Mouse (Mus musculus) hindbrain, embryonic 15.5 days (tissue): ENCODE measurements around the gene P2rx1. TPM values are rescaled to one million over a fixed set of nuclear protein-coding genes. Genes with fewer than 3 reads are reported as not detected.
A peak's percentile ranks its signal among the peaks of the same experiment; 100 is the strongest.

ENCODE experiments used
- ATAC-seq: fragments of 200-750 bp; cut with Nextera tagmentation; 2 replicates; pipeline ENCODE4 v1.8.0; 2017; ENCODE audit warnings: low read depth, moderate number of reproducible peaks, moderate TSS enrichment; ENCODE audit not compliant: low FRiP score
- H3K27ac ChIP-seq: fragments of 300-500 bp; sonication (generic); replicated peaks from 2 replicates; pipeline ENCODE4 v1.5.1; 2015; ENCODE audit warnings: mild to moderate bottlenecking, inconsistent platforms
- H3K27me3 ChIP-seq: fragments of 300-500 bp; sonication (generic); 2 replicates; pipeline ENCODE4 v1.6.1; 2015; ENCODE audit warnings: control low read depth, inconsistent platforms
- H3K36me3 ChIP-seq: fragments of 300-500 bp; sonication (generic); 2 replicates; pipeline ENCODE4 v1.6.1; 2015; ENCODE audit warnings: control low read depth, inconsistent platforms
- H3K4me1 ChIP-seq: fragments of 300-500 bp; sonication (generic); replicated peaks from 2 replicates; pipeline ENCODE4 v1.6.1; 2015; ENCODE audit warnings: control low read depth, inconsistent platforms
- H3K4me2 ChIP-seq: fragments of 300-500 bp; sonication (generic); 2 replicates; pipeline ENCODE4 v1.6.1; 2015; ENCODE audit warnings: moderate library complexity, mild to moderate bottlenecking, inconsistent platforms
- H3K4me3 ChIP-seq: fragments of 300-500 bp; sonication (generic); 2 replicates; pipeline ENCODE4 v1.5.1; 2015; ENCODE audit warnings: mild to moderate bottlenecking, inconsistent platforms
- H3K9ac ChIP-seq: fragments of 300-500 bp; sonication (generic); 2 replicates; pipeline ENCODE4 v1.6.1; 2015; ENCODE audit warnings: inconsistent platforms
- H3K9me3 ChIP-seq: fragments of 300-500 bp; sonication (generic); 2 replicates; pipeline ENCODE4 v1.6.1; 2016; ENCODE audit warnings: control low read depth, inconsistent platforms
- WGBS: fragments of 180-500 bp; shearing (Covaris S2); methylation state at CpG from one replicate; pipeline ENCODE4 v1.1.7; 2015; 5-methylcytosine and 5-hydroxymethylcytosine counted together
- polyA plus RNA-seq: library from polyadenylated mRNA; unstranded; fragments of >200 nt; fragmentation: Nextera tagmentation; extraction: Ambion mirVana; gene quantifications from 2 replicates; pipeline ENCODE4 v1.2.1, GENCODE M21; 2015

The P2rx1 gene
- polyA plus RNA-seq, 1 experiment from 2014 or later, result 0.39 TPM

- peak overlapping the region; percentile 48; the same call in 1 of the 2 replicates for H3K27ac ChIP-seq
- no peaks in the 10 kb centered on the region for H3K36me3 ChIP-seq
- H3K9ac ChIP-seq, result no peak overlapping the region
- no peak overlapping the region for H3K4me2 ChIP-seq
- no peaks in the 10 kb centered on the region for H3K9me3 ChIP-seq
- peaks cover 29% of the 10 kb centered on the region for H3K4me1 ChIP-seq
- no peak for ATAC-seq
- 61% methylated on average over 4 of the region's 4 CpGs for WGBS
- no peak overlapping the region for H3K4me3 ChIP-seq
- 0 out of 2 replicates have a peak, but pooled peaks cover 7% of the 10 kb centered on the region for H3K27me3 ChIP-seq
Measured at GRCm38 (mm10) chr11:73014831-73015344, 16.0 kb downstream of the P2rx1 start.

- Histone ChIP-seq H3K4me1 (peaks cover 34% of the 10 kb centered on the region), H3K9me3 (no peaks in the 10 kb centered on the region), H3K27ac (peak overlapping the region; percentile 48), H3K4me3 (no peak overlapping the region), H3K9ac (no peak overlapping the region), H3K27me3 (peaks cover 10% of the 10 kb centered on the region; the same call in 1 of the 2 replicates), H3K36me3 (no peaks in the 10 kb centered on the region), H3K4me2 (no peak overlapping the region)
- ATAC-seq, result no peak
- WGBS, result 62% methylated on average over 5 of the region's 5 CpGs
Measured at GRCm38 (mm10) chr11:73015391-73016102, 16.6 kb downstream of the P2rx1 start.

GRCm38 (mm10) chr11:73016103-73016420 is 17.2 kb downstream of the P2rx1 start:
- Histone ChIP-seq H3K4me3 (no peak overlapping the region), H3K9ac (no peak overlapping the region), H3K27ac (peak overlapping the region; percentile 17; the same call in 1 of the 2 replicates), H3K27me3 (peaks cover 10% of the 10 kb centered on the region; the same call in 1 of the 2 replicates), H3K9me3 (no peaks in the 10 kb centered on the region), H3K4me2 (no peak overlapping the region), H3K36me3 (no peaks in the 10 kb centered on the region), H3K4me1 (peaks cover 34% of the 10 kb centered on the region)
- no peak for ATAC-seq
- WGBS, result 64% methylated on average over 6 of the region's 6 CpGs

GRCm38 (mm10) chr11:73018471-73019146 is 19.7 kb downstream of the P2rx1 start, which contains the start of gene Camkk1:
Gene Camkk1, plus strand, starts transcription at chr11:73019008.
- peak within 1 kb of the TSS; percentile 80 for H3K27ac ChIP-seq
- peaks cover 10% of the 10 kb centered on the region; the same call in 1 of the 2 replicates for H3K27me3 ChIP-seq
- peaks cover 34% of the 10 kb centered on the region for H3K4me1 ChIP-seq
- H3K36me3 ChIP-seq, result no peaks in the 10 kb centered on the region
- peak within 1 kb of the TSS; percentile 76 for H3K9ac ChIP-seq
- H3K4me2 ChIP-seq, result peak within 1 kb of the TSS; percentile 94
- H3K9me3 ChIP-seq, result no peaks in the 10 kb centered on the region
- peak within 1 kb of the TSS; percentile 84 for H3K4me3 ChIP-seq
- under 1% methylated on average over 57 of the region's 57 CpGs for WGBS
- peak; percentile 93 for ATAC-seq

GRCm38 (mm10) chr11:73019147-73019795 is 20.4 kb downstream of the P2rx1 start:
- 1% methylated on average over 45 of the region's 46 CpGs for WGBS
- H3K27ac ChIP-seq, result peak overlapping the region; percentile 80
- peak overlapping the region; percentile 94 for H3K4me2 ChIP-seq
- peak overlapping the region; percentile 76 for H3K9ac ChIP-seq
- peaks cover 36% of the 10 kb centered on the region for H3K4me1 ChIP-seq
- H3K9me3 ChIP-seq, result no peaks in the 10 kb centered on the region
- no peaks in the 10 kb centered on the region for H3K36me3 ChIP-seq
- peaks cover 10% of the 10 kb centered on the region; the same call in 1 of the 2 replicates for H3K27me3 ChIP-seq
- ATAC-seq, result peak; percentile 68
- H3K4me3 ChIP-seq, result peak overlapping the region; percentile 84

GRCm38 (mm10) chr11:73020953-73021800 is 22.3 kb downstream of the P2rx1 start:
- no peak overlapping the region for H3K4me3 ChIP-seq
- peaks cover 10% of the 10 kb centered on the region; the same call in 1 of the 2 replicates for H3K27me3 ChIP-seq
- H3K4me2 ChIP-seq, result no peak overlapping the region
- no peaks in the 10 kb centered on the region; the same call in 1 of the 2 replicates for H3K36me3 ChIP-seq
- H3K9me3 ChIP-seq, result no peaks in the 10 kb centered on the region
- 58% methylated on average over 7 of the region's 7 CpGs for WGBS
- H3K4me1 ChIP-seq, result peaks cover 23% of the 10 kb centered on the region
- H3K9ac ChIP-seq, result 0 out of 2 replicates have a peak overlapping the region, but pooled peaks have one; percentile 3
- H3K27ac ChIP-seq, result no peak overlapping the region
- ATAC-seq, result no peak

GRCm38 (mm10) chr11:73023099-73023498 is 24.2 kb downstream of the P2rx1 start:
- no peak for ATAC-seq
- Histone ChIP-seq H3K27me3 (peaks cover 3% of the 10 kb centered on the region; the same call in 1 of the 2 replicates), H3K36me3 (peaks cover 4% of the 10 kb centered on the region; the same call in 1 of the 2 replicates), H3K27ac (no peak overlapping the region), H3K4me2 (no peak overlapping the region), H3K4me1 (peaks cover 20% of the 10 kb centered on the region), H3K9me3 (no peaks in the 10 kb centered on the region), H3K9ac (no peak overlapping the region), H3K4me3 (no peak overlapping the region)
- 60% methylated on average over 9 of the region's 9 CpGs for WGBS

GRCm38 (mm10) chr11:73023827-73024226 is 24.9 kb downstream of the P2rx1 start:
- WGBS, result 38% methylated on average over 4 of the region's 4 CpGs
- no peak overlapping the region for H3K4me3 ChIP-seq
- H3K9ac ChIP-seq, result no peak overlapping the region
- no peak overlapping the region for H3K4me2 ChIP-seq
- no peak overlapping the region for H3K27ac ChIP-seq
- H3K4me1 ChIP-seq, result peaks cover 16% of the 10 kb centered on the region
- H3K27me3 ChIP-seq, result peaks cover 3% of the 10 kb centered on the region; the same call in 1 of the 2 replicates
- no peak for ATAC-seq
- H3K9me3 ChIP-seq, result no peaks in the 10 kb centered on the region
- H3K36me3 ChIP-seq, result peaks cover 7% of the 10 kb centered on the region; the same call in 1 of the 2 replicates

- peaks cover 3% of the 10 kb centered on the region; the same call in 1 of the 2 replicates for H3K27me3 ChIP-seq
- H3K9me3 ChIP-seq, result no peaks in the 10 kb centered on the region
- H3K4me1 ChIP-seq, result peaks cover 14% of the 10 kb centered on the region
- H3K27ac ChIP-seq, result no peak overlapping the region
- H3K4me3 ChIP-seq, result no peak overlapping the region
- no peak overlapping the region for H3K9ac ChIP-seq
- no peak for ATAC-seq
- WGBS, result 65% methylated on average over 7 of the region's 7 CpGs
- H3K4me2 ChIP-seq, result no peak overlapping the region
- peaks cover 13% of the 10 kb centered on the region; the same call in 1 of the 2 replicates for H3K36me3 ChIP-seq
Measured at GRCm38 (mm10) chr11:73024236-73024904, 25.5 kb downstream of the P2rx1 start.

GRCm38 (mm10) chr11:73026961-73027360 is 28.1 kb downstream of the P2rx1 start:
- whole genome bisulfite sequencing, result 63% methylated on average over 8 of the region's 8 CpGs
- Histone ChIP-seq H3K4me3 (no peak overlapping the region), H3K27me3 (no peaks in the 10 kb centered on the region), H3K36me3 (peaks cover 15% of the 10 kb centered on the region; the same call in 1 of the 2 replicates), H3K9me3 (no peaks in the 10 kb centered on the region), H3K9ac (no peak overlapping the region), H3K27ac (no peak overlapping the region), H3K4me1 (peaks cover 13% of the 10 kb centered on the region), H3K4me2 (no peak overlapping the region)
- no peak for ATAC-seq
